Mouse (Mus musculus) heart, embryonic 13.5 days (tissue): ENCODE results near the gene Fam13c. TPM values are rescaled to one million over a fixed set of nuclear protein-coding genes. Genes with fewer than 3 reads are reported as not detected.

ENCODE experiments used
- polyA plus RNA-seq: library from polyadenylated mRNA; unstranded; fragments of >200 nt; fragmentation: Nextera tagmentation; extraction: Ambion mirVana; gene quantifications from 2 replicates; pipeline ENCODE4 v1.2.1, GENCODE M21; 2015

Fam13c gene
- polyA plus RNA-seq, 1 experiment from 2014 or later: 9.5 TPM

Other genes with a start within 250 kb of the Fam13c start
- gene Mrln, start 235.8 kb upstream of the Fam13c start, polyA plus RNA-seq: 0.57 and 1.1 TPM in 2 replicates
- 0.94 and 0.97 TPM in 2 replicates for gene Slc16a9, start 195.4 kb upstream of the Fam13c start, polyA plus RNA-seq
- 1.0 and 1.6 TPM in 2 replicates for gene Phyhipl, start 215.5 kb downstream of the Fam13c start, polyA plus RNA-seq